ENCODE assay signal across 13 mouse cellular contexts in the genomic region with DNA sequence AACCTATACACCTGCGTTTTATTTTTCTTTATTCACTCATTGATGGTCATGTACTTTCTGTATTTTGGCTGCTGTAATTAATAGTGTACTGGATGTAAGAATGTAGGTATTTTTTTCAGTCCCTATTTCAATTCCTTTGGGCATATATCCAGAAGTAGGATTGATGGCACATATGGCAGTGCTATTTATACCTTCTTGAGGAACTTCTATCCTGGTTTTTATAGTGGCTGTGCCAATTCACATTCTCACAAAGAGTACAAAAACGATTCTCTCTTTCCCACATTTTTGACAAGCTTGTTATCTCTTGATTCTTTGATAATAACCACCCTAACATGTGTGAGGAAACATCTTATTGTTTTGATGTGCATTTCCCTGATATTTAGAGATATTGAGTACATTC.
"Had no signal": no experiment of that assay in that cellular context is flagged by ENCODE, and none has a peak within 500 bp of the region (broad histone marks: within the 10 kb centered on the region; RNA-seq: fewer than 3 reads in every experiment).

No protein-coding gene starts in this region.

- DNase-seq: lung, adult 18-20 months; lung, embryonic 14.5 days; lung, postnatal 10 days; lung, postnatal 4 days; midbrain, embryonic 14.5 days; retina, postnatal 1 day; right cerebral cortex, adult 18-20 months; right cerebral cortex, postnatal 25 days; right cerebral cortex, postnatal 4 days; spleen, adult 18-20 months; thymus, adult 18-20 months; thymus, postnatal 14 days; thymus, postnatal 36 days had no signal
